Mouse (Mus musculus) left cerebral cortex, postnatal 25 days (tissue): ENCODE data around the gene Gdi2. TPM values are rescaled to one million over a fixed set of nuclear protein-coding genes. Genes with fewer than 3 reads are reported as not detected.
"Not testable (repeated sequence)": the region's sequence is repeated elsewhere in the genome, so short reads cannot be mapped to it uniquely, and the experiment has no call there.

Source experiments
- DNase-seq, 2 experiments: peaks; one replicate each; pipeline ENCODE4 v3.0.0; 2022; ENCODE audit warnings: low spot score in 2 of 2, mixed read lengths in 1 of 2
- intact Hi-C: fragments of 180-260 bp; cut with DNase I; formaldehyde crosslinking; loops from one replicate; pipeline ENCODE4 v1.15.1; 2025
- total RNA-seq, 2 experiments: library from RNA; stranded (reverse); gene quantifications; 2 replicates each; pipeline ENCODE4 v1.2.3; 2021

The Gdi2 gene
- 100 to 1,000 TPM; 276 to 301 TPM for total RNA-seq

- DNase-seq: peak; percentile 92 to 95
- intact Hi-C loops: no loop called here
These were observed at the start of gene Gdi2 for GRCm38 (mm10) chr13:3537594-3538222. Gdi2 (plus strand) TSS chr13:3538063.

- intact Hi-C loops: no loop called here
- DNase-seq: no peak
These were observed 42.3 kb upstream of the Gdi2 start for GRCm38 (mm10) chr13:3495526-3495925.

DNA sequence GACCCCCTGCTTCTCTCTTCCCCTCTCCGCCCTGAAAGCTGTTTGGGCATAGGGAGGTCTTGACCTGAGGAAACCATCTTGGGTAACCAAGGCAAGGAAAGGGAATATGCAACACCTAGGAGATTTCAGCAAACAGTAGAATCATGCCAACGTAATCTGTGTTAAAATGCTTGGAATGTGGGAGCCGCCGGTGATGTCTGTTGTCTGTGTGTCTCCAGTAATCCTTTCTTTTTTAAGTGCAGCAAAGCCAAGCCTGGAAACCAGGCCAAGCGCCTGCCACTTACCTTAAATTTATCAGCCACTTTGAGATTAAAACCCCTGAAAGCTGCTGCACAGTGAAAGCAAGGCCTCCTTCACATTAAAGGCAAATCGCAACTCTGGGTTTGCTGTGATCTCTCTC lies 36.8 kb upstream of the Gdi2 start:
- DNase-seq, intact Hi-C loops: not testable (repeated sequence)

GRCm38 (mm10) chr13:3515351-3515750 lies 22.5 kb upstream of the Gdi2 start:
- intact Hi-C loops: loop anchor here (5.0 kb wide), 1 partner anchor 233 kb away; no protein-coding TSS in a partner anchor
- not testable (repeated sequence) for DNase-seq

DNA sequence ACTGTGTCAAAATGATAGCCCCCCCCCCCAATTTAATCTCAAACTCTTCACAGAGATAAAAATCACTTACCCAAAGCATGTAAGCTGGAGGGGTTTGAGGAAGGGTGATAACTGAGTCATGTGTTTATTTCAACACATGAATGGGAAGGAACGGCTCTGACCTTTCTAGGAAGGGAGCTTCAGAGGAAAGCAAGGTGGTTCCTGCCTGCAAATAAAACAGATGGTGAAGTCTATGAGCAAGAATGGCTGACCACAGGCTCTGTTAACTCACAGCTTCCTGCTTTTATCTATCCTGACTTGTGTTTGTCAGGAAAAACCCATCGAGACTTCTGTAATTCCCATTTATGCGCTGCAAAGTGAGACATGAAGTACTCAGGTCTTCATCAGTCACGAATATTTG lies 18.5 kb upstream of the Gdi2 start:
- DNase-seq: not testable (repeated sequence)
- intact Hi-C loops: loop anchor here (5.0 kb wide), 1 partner anchor 237 kb away; no protein-coding TSS in a partner anchor

DNA sequence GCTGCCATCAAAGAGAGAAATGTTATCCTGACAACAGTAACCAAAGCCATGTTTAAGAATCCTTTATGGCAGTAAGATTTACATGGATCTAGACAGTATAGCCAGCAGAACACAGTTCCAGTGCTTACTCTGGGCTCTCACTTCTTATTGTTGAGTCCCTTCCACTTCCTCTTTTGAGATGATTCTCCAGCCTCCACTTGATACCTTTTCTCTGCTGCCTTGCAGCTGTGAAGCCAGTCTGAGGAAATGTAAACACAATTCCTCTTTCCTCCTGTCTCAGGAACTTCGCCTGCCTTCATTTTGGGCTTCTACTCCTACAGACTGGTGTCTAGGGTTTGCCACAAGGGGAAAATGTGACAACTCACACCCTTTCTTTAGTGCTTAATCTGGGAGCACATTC lies 17.9 kb upstream of the Gdi2 start:
- not testable (repeated sequence) for DNase-seq
- intact Hi-C loops: loop anchor here (5.0 kb wide), 1 partner anchor 238 kb away; no protein-coding TSS in a partner anchor

DNA sequence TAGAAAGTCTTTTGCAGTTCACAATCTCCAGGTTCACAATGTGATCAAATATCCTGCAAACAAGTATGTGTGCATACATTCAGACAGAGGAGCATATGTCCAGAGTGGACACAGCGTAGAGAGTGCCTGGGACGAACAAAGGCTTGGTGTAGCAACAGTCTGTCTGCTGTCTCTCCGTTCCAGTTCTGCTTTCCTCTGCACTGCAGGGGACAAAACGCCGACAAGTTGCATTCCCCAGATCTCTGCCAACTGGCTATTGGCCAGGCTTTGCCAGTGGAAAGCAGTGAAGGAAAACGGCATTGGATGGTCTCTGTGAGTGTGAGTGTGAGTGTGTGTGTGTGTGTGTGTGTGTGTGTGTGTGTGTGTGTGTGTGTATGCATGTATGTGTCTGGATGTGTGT lies 14.4 kb upstream of the Gdi2 start:
- intact Hi-C loops: no loop called here
- no peak for DNase-seq

DNA sequence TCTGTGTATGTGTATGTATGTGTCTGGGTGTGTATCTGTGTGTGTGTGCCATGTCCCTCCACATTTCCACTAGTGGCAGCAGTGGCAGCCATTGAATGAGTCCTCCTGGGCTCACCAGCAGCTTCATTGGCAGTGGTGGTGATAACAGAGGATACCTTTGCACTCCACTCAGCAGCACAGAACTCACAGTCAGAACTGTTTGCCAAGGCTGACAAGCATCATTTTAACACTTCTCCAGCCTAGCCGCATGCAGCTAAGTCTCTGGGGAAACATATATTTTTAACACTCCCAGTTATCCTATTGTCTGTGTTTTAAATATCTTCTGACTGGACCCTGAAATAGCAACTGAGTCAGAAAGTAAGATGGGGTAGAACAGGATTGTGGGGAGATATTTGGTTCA lies 13.9 kb upstream of the Gdi2 start:
- peak in 1 of 2 experiments; percentile 54 for DNase-seq
- intact Hi-C loops: no loop called here

- DNase-seq: no peak
- intact Hi-C loops: no loop called here
These were observed 12.2 kb upstream of the Gdi2 start for GRCm38 (mm10) chr13:3525611-3526051.

- DNase-seq: peak in 1 of 2 experiments; percentile 42
- intact Hi-C loops: no loop called here
These were observed 11.5 kb upstream of the Gdi2 start for GRCm38 (mm10) chr13:3526328-3526727.

DNA sequence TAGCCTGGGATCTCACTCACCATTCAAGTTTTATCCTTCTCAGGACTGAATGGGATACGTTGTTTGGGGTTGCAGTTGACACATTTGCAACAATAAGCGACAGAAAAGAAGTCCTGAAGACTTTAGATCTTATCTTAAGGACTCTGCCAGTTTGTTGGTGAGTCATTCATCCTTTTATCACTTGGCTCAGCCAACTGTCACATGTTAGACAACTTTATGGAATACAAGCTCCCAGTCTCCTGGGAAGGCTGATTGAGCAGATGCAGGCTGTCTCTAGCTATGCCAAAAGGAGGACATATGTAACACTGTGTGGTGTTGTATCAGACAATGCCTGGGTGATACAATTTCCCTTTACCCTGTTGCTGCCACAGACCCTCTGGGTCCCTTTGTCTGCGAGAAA lies 7.4 kb upstream of the Gdi2 start:
- intact Hi-C loops: no loop called here

GRCm38 (mm10) chr13:3531176-3531575 lies 6.7 kb upstream of the Gdi2 start:
- intact Hi-C loops: not testable (repeated sequence)

More for the DNA sequence above, 7.4 kb upstream of the Gdi2 start:
- DNase-seq: peak in 1 of 2 experiments; percentile 45

GRCm38 (mm10) chr13:3531692-3532320 lies 6.1 kb upstream of the Gdi2 start:
- intact Hi-C loops: no loop called here
- no peak for DNase-seq

More at GRCm38 (mm10) chr13:3531176-3531575, 6.7 kb upstream of the Gdi2 start:
- not testable (repeated sequence) for DNase-seq

DNA sequence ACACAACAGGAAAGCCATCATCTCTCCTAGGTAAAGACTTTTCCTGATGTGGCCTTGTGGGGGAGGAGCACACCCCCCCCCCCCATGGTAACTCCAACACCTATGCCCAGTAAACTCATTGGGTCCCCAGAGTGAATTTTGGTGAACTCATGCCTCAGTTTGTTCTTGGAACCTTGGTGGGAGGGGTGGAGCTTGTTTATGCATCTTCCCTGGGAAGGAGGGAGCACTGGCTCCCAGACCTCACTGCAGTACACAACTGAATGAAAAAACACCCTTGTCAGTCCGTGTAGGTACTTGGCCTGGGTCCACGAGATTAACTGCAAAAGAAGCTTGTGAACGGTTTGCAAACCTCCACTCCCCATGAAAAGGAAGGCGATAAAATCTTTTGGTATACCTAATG lies 5.4 kb upstream of the Gdi2 start:
- DNase-seq: no peak
- intact Hi-C loops: no loop called here

- intact Hi-C loops: no loop called here
- DNase-seq: no peak
These were observed 3.7 kb upstream of the Gdi2 start for GRCm38 (mm10) chr13:3534146-3534545.

DNA sequence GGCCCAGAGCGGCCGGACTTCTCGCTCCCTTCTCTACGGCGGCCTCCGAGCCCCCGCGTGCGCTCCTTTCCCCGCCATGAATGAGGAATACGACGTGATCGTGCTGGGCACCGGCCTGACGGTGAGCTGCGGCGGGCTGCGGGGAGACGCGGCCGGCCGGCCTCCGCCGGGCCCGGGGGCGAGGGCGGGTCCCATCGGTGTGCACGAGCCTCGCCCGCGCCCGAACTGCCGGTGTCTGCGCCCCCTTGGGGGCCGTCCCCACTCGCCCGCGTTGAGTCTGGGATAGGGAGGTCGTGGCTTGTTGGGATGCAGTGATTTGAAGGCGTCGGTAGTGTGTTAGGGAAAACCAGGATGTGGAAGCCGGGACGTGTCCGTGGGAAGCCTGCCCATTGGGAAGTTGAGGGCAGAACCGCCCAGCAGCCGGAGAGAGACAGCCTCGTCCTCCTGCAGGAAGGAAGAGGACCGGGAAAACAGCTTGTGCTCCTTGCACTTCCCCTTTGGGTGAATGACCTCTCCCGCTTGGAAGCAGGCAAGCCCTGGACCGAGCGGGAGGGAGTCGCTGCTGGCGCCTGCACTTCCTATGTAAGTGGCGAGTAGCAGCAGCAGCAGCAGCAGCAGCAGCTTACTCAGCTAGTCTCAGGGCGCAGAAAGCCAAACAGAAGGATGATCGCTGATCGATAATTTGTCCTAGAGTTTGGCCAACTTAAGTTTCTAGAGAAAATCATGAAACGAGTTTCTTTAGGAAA lies 533 bp downstream of the Gdi2 start:
- peak; percentile 63 to 68 for DNase-seq
- intact Hi-C loops: no loop called here

DNA sequence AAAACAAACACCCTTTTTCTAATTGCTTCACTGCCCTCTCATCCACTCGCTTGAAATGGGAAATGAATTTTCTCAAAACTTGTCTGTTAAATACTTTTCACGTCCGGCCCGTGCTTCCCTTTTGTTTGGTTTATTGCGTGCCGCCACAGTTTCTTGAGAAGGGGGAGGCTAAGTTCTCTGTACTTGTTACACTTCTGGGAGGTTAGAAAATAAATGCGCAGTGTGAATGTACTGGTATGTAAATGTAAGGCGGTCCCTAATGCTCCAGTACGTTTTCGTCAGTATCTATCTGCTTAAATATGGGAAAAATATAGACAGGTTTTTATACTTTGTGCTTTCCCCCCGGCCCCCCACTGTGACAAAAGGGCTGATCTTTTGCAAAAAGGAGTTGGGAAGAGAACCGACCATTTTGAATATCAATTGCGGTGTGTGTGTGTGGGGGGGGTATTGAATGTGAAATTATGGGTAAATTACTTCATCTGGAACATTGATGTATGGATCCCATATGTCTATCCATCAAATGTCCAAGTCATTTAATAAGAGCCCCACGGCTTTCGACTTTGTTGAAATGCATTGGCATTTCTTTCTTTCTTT lies 1.2 kb downstream of the Gdi2 start:
- intact Hi-C loops: no loop called here

GRCm38 (mm10) chr13:3540166-3540565 lies 2.3 kb downstream of the Gdi2 start:
- intact Hi-C loops: no loop called here
- no peak for DNase-seq

More for the DNA sequence above, 1.2 kb downstream of the Gdi2 start:
- no peak for DNase-seq

DNA sequence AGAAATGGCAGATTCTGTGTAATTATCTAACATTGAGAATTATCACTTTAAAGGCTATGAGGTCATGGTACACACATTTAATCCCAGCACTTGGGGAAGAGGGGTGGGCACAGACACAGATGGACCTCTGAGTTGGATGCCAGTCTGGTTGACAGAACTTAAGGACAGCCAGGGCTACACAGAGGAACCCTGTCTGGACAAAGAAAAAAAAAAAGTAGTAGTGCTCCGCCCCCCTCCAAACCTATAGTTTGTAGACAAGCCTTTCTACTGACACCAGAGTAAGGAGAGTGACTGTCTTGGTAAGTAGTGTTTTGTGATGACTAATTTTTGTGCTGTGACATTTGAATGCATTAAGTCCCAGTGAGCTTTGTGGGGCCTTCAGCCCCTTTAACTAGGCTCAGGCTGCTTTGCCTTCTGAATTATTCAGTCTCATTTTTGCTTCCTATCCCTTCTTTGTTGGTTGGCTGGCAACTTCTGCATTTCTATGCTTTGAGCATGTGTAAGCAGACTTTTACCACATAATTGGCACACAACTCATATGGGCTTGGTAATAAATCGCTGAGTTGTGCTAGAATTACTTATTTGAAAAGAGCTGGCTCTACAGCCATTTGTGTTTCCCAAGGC lies 3.4 kb downstream of the Gdi2 start:
- no peak for DNase-seq
- intact Hi-C loops: no loop called here
